Mouse (Mus musculus) hindbrain, embryonic 11.5 days (tissue): ENCODE results near the gene Adcy5. TPM values are rescaled to one million over a fixed set of nuclear protein-coding genes. Genes with fewer than 3 reads are reported as not detected.

Experiments
- ATAC-seq: fragments of 200-750 bp; cut with Nextera tagmentation; 2 replicates; pipeline ENCODE4 v1.8.0; 2017; ENCODE audit warnings: mild to moderate bottlenecking, moderate TSS enrichment, moderate library complexity; ENCODE audit not compliant: low FRiP score
- DNase-seq: peaks from one replicate; pipeline ENCODE4 v3.0.0-alpha.2; 2015; ENCODE audit warnings: low spot score
- H3K27ac ChIP-seq: fragments of 300-500 bp; sonication (generic); 2 replicates; pipeline ENCODE4 v1.5.1; 2014; ENCODE audit warnings: mild to moderate bottlenecking, low read depth, low read length
- H3K27me3 ChIP-seq: fragments of 300-500 bp; sonication (generic); 2 replicates; pipeline ENCODE4 v1.6.1; 2014; ENCODE audit warnings: mild to moderate bottlenecking, low read length, moderate library complexity, mixed read lengths; ENCODE audit not compliant: control insufficient read depth, insufficient read depth
- H3K36me3 ChIP-seq: fragments of 300-500 bp; sonication (generic); 2 replicates; pipeline ENCODE4 v1.6.1; 2014; ENCODE audit warnings: mild to moderate bottlenecking, low read length, moderate library complexity, mixed read lengths; ENCODE audit not compliant: control insufficient read depth, insufficient read depth
- H3K4me1 ChIP-seq: fragments of 300-500 bp; sonication (generic); replicated peaks from 2 replicates; pipeline ENCODE4 v1.6.1; 2014; ENCODE audit warnings: low read length, mixed read lengths; ENCODE audit not compliant: control insufficient read depth, insufficient read depth
- H3K4me2 ChIP-seq: fragments of 300-500 bp; sonication (generic); replicated peaks from 2 replicates; pipeline ENCODE4 v1.6.1; 2014; ENCODE audit warnings: mild to moderate bottlenecking, low read depth, low read length
- H3K4me3 ChIP-seq: fragments of 300-500 bp; sonication (generic); 2 replicates; pipeline ENCODE4 v1.5.1; 2014; ENCODE audit warnings: low read depth, low read length
- H3K9ac ChIP-seq: fragments of 300-500 bp; sonication (generic); 2 replicates; pipeline ENCODE4 v1.6.1; 2014; ENCODE audit warnings: low read depth, low read length
- H3K9me3 ChIP-seq: fragments of 300-500 bp; sonication (generic); 2 replicates; pipeline ENCODE4 v1.6.1; 2016; ENCODE audit warnings: low read length; ENCODE audit not compliant: control insufficient read depth
- WGBS: fragments of 180-500 bp; shearing (Covaris S2); extraction: QIAGEN DNeasy Blood & Tissue Kit; methylation state at CpG from one replicate; pipeline ENCODE4 v1.1.7; 2014; 5-methylcytosine and 5-hydroxymethylcytosine counted together
- polyA plus RNA-seq: library from polyadenylated mRNA; unstranded; fragments of >200 nt; fragmentation: Nextera tagmentation; extraction: Ambion mirVana; gene quantifications from 2 replicates; pipeline ENCODE4 v1.2.1, GENCODE M21; 2014

Gene Adcy5
- polyA plus RNA-seq, 1 experiment from 2014 or later: 2.9 TPM

GRCm38 (mm10) chr16:35190777-35191176 is 36.1 kb downstream of the Adcy5 start:
- Histone ChIP-seq H3K9me3 (no peaks in the 10 kb centered on the region), H3K27me3 (no peaks in the 10 kb centered on the region), H3K9ac (no peak overlapping the region), H3K4me1 (no peaks in the 10 kb centered on the region), H3K27ac (no peak overlapping the region), H3K4me2 (no peak overlapping the region), H3K4me3 (no peak overlapping the region), H3K36me3 (no peaks in the 10 kb centered on the region)
- DNase-seq (no peak), ATAC-seq (no peak)
- WGBS: 89% methylated on average over 7 of the region's 7 CpGs

GRCm38 (mm10) chr16:35191271-35191670 is 36.6 kb downstream of the Adcy5 start:
- no peak overlapping the region for H3K4me3 ChIP-seq
- no peaks in the 10 kb centered on the region for H3K9me3 ChIP-seq
- H3K9ac ChIP-seq: no peak overlapping the region
- no peak overlapping the region for H3K4me2 ChIP-seq
- 80% methylated on average over 7 of the region's 7 CpGs for WGBS
- H3K4me1 ChIP-seq: no peaks in the 10 kb centered on the region
- H3K36me3 ChIP-seq: no peaks in the 10 kb centered on the region
- H3K27ac ChIP-seq: no peak overlapping the region
- ATAC-seq (no peak), DNase-seq (no peak)
- no peaks in the 10 kb centered on the region for H3K27me3 ChIP-seq

GRCm38 (mm10) chr16:35192471-35192870 is 37.8 kb downstream of the Adcy5 start:
- Histone ChIP-seq H3K36me3 (no peaks in the 10 kb centered on the region), H3K4me1 (no peaks in the 10 kb centered on the region), H3K9me3 (no peaks in the 10 kb centered on the region), H3K27me3 (no peaks in the 10 kb centered on the region), H3K27ac (no peak overlapping the region), H3K4me3 (no peak overlapping the region), H3K9ac (no peak overlapping the region), H3K4me2 (no peak overlapping the region)
- no peak for DNase-seq
- WGBS: 89% methylated on average over 4 of the region's 4 CpGs
- ATAC-seq: no peak

GRCm38 (mm10) chr16:35193357-35193756 is 38.7 kb downstream of the Adcy5 start:
- WGBS: 53% methylated on average over 3 of the region's 3 CpGs
- Histone ChIP-seq H3K4me3 (no peak overlapping the region), H3K27ac (no peak overlapping the region), H3K4me1 (no peaks in the 10 kb centered on the region), H3K4me2 (no peak overlapping the region), H3K27me3 (no peaks in the 10 kb centered on the region), H3K36me3 (no peaks in the 10 kb centered on the region), H3K9me3 (no peaks in the 10 kb centered on the region), H3K9ac (no peak overlapping the region)
- ATAC-seq (no peak), DNase-seq (no peak)

DNA sequence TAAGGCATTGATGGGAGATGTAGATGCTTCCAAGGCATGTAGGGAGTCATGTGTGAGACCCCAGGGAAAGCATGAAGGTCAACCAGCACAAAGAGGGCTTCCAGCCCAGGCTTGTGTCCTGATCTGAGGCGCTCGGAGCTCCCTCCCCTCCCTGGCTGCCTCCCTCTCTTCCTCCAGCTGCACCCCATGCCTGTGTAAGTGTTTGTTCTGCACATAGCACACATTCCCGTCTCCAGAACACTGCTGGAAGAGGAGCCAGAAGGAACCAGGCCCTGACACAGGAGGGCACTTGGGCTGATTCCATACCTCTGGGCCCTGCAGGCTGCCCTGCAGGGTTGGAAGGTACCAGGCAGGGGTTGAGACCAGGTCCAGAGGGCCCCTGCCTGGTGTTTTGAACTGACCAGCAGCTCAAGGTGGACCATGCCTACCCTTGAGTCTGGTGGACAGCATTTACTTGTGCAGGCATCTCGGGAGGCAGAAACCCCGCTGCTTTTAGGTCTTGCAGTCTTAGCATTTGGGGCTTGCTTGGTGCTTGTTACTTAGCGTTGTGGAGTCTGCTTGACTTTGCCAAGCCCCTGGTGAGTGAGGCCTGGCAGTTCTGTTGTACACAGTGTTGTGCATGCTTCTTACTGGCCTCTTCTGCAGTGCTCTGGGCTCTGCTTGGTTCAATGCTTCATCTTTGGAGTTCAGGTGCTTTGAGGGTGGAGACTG is 45.2 kb downstream of the Adcy5 start:
- DNase-seq (no peak), ATAC-seq (no peak)
- Histone ChIP-seq H3K36me3 (no peaks in the 10 kb centered on the region), H3K27ac (no peak overlapping the region), H3K4me2 (no peak overlapping the region), H3K4me3 (no peak overlapping the region), H3K9me3 (no peaks in the 10 kb centered on the region), H3K27me3 (no peaks in the 10 kb centered on the region), H3K9ac (no peak overlapping the region), H3K4me1 (no peaks in the 10 kb centered on the region)
- 64% methylated on average over 6 of the region's 6 CpGs for WGBS

DNA sequence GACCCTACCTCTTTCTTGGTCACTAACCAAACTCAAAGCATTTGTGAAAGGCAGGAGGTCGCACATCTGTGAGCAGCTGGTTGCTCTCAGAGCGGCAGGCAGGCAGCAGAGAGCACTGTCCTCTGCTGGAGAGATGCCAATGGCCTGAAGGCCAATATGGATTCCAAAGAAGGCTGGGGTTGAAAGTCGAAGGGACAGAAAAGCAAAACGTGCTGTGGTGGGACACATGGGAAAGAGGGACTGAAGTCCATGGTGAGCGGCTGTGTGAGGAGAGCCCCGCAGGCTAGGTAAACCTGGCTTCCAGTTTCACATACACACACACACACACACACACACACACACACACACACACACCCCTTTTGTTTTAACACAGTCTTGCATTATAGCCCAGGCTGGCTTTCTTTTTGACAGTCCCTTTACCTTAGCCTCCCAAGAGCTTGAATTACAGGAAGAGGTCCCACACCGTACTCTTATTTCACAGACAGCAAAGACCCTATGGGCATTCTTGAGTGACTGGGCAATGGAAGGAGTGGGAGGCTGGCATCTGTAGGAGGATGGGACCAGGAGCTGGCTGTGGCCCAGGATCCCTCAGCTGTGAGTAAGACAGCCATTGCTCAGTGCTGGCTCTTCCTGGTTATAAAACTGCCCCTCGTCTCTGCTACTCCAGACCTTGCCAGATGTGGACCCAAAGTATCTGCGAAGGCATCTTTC is 45.9 kb downstream of the Adcy5 start:
- Histone ChIP-seq H3K4me2 (no peak overlapping the region), H3K27ac (no peak overlapping the region), H3K9me3 (no peaks in the 10 kb centered on the region), H3K4me1 (peaks cover 2% of the 10 kb centered on the region; the same call in 1 of the 2 replicates), H3K9ac (no peak overlapping the region), H3K36me3 (no peaks in the 10 kb centered on the region), H3K27me3 (no peaks in the 10 kb centered on the region), H3K4me3 (no peak overlapping the region)
- WGBS: 79% methylated on average over 9 of the region's 9 CpGs
- ATAC-seq (no peak), DNase-seq (no peak)

DNA sequence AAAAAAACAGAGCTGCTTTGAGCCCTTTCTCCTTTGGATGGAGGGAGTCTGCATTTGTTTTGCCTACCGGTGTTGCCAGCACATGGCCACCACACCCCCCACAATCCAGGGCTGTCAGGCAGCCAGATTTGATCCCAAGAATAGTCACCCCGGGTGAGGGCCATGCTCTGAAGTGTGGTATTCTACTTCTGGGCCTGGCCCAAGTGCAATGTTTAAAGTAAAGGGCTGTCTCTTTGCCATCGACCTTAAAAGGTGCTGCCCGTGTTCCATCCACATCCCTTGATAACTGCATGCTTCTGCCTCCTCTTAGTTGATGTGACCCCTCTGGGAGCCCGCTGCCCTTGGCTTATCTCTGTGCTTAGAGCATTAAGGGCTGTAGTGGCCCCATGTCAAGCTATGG is 46.6 kb downstream of the Adcy5 start:
- no peaks in the 10 kb centered on the region for H3K9me3 ChIP-seq
- no peaks in the 10 kb centered on the region for H3K36me3 ChIP-seq
- H3K27ac ChIP-seq: no peak overlapping the region
- no peak overlapping the region for H3K4me2 ChIP-seq
- H3K4me3 ChIP-seq: no peak overlapping the region
- H3K9ac ChIP-seq: no peak overlapping the region
- H3K4me1 ChIP-seq: peaks cover 7% of the 10 kb centered on the region; the same call in 1 of the 2 replicates
- DNase-seq (no peak), ATAC-seq (no peak)
- 81% methylated on average over 5 of the region's 5 CpGs for WGBS
- no peaks in the 10 kb centered on the region for H3K27me3 ChIP-seq

DNA sequence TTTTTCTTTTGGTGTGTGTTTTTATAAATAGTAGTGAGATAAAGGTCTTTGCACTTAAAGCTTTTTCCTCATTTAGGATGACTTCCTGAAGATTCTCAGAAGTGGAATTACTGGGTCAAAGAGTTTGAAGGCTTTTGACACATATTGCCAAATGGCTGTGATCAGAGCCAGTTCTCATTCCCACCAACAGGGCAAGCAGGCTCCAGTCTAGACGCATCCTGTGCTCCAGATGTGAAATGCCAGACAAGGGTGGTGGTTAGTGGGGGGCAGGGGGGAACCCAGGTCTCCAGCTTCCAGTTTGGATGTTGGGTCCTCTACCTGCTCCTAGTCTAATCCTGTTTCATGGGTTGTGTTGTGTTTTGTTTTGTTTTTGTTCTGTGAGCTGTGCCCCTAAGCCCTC is 48.8 kb downstream of the Adcy5 start:
- ATAC-seq: no peak
- H3K27me3 ChIP-seq: no peaks in the 10 kb centered on the region
- H3K36me3 ChIP-seq: no peaks in the 10 kb centered on the region
- WGBS: 72% methylated on average over 1 of the region's 1 CpGs
- DNase-seq: no peak
- no peak overlapping the region for H3K27ac ChIP-seq
- no peak overlapping the region for H3K9ac ChIP-seq
- H3K4me2 ChIP-seq: no peak overlapping the region
- H3K9me3 ChIP-seq: no peaks in the 10 kb centered on the region
- H3K4me3 ChIP-seq: no peak overlapping the region
- H3K4me1 ChIP-seq: peaks cover 7% of the 10 kb centered on the region; the same call in 1 of the 2 replicates

- H3K9me3 ChIP-seq: no peaks in the 10 kb centered on the region
- WGBS: 62% methylated on average over 5 of the region's 5 CpGs
- DNase-seq: peak; percentile 45
- no peaks in the 10 kb centered on the region for H3K36me3 ChIP-seq
- H3K9ac ChIP-seq: no peak overlapping the region
- peaks cover 7% of the 10 kb centered on the region; the same call in 1 of the 2 replicates for H3K4me1 ChIP-seq
- no peak overlapping the region for H3K4me2 ChIP-seq
- no peak overlapping the region for H3K4me3 ChIP-seq
- H3K27ac ChIP-seq: peak overlapping the region; percentile 17; the same call in 1 of the 2 replicates
- ATAC-seq: peak; percentile 68; the same call in 1 of the 2 replicates
- H3K27me3 ChIP-seq: no peaks in the 10 kb centered on the region
Measured at GRCm38 (mm10) chr16:35205681-35206080, 51.0 kb downstream of the Adcy5 start.
